Mouse (Mus musculus) kidney, adult 18-20 months (tissue): ENCODE data around the gene Endog.

Source experiments
- DNase-seq: peaks from one replicate; pipeline ENCODE4 v3.0.0; 2021

Endog gene

GRCm38 (mm10) chr2:30212951-30213350 lies 41.7 kb downstream of the Endog start:
- DNase-seq = no peak

GRCm38 (mm10) chr2:30214745-30215144 lies 43.5 kb downstream of the Endog start:
- DNase-seq = no peak

GRCm38 (mm10) chr2:30215493-30215892 lies 44.2 kb downstream of the Endog start:
- no peak for DNase-seq

- DNase-seq = no peak
Observed at GRCm38 (mm10) chr2:30216293-30216692, 45.0 kb downstream of the Endog start.
